Mouse (Mus musculus) brown adipose tissue, adult 24 weeks (tissue): ENCODE results near the gene Als2cl. TPM values are rescaled to one million over a fixed set of nuclear protein-coding genes. Genes with fewer than 3 reads are reported as not detected.

Experiments
- H3K27ac ChIP-seq: fragments of 200-500 bp; replicated peaks from 2 replicates; pipeline ENCODE4 v1.5.1; 2012; ENCODE audit warnings: low read depth, mild to moderate bottlenecking, low read length
- H3K4me1 ChIP-seq: fragments of 200-500 bp; 2 replicates; pipeline ENCODE4 v1.6.1; 2012; ENCODE audit warnings: low read length, mixed read lengths; ENCODE audit not compliant: control insufficient read depth, insufficient read depth, insufficient read length
- H3K4me3 ChIP-seq: fragments of 200-500 bp; 2 replicates; pipeline ENCODE4 v1.5.1; 2012; ENCODE audit warnings: low read depth, mild to moderate bottlenecking, low read length, moderate library complexity; ENCODE audit not compliant: insufficient read depth
- polyA plus RNA-seq: library from polyadenylated mRNA; stranded (reverse); fragments of >200 nt; gene quantifications from 2 replicates; pipeline ENCODE4 v1.2.4, GENCODE M21; 2012; ENCODE audit not compliant: missing spikeins, insufficient read depth, insufficient read length

Als2cl gene
- 5.7 and 9.0 TPM in 2 replicates for polyA plus RNA-seq

GRCm38 (mm10) chr9:110879191-110879920, at the start of gene Als2cl:
TSS of gene Als2cl (plus strand) at chr9:110879870.
- Histone ChIP-seq H3K27ac (peak within 1 kb of the TSS; percentile 92), H3K4me1 (peaks cover 21% of the 10 kb centered on the region), H3K4me3 (peak within 1 kb of the TSS; percentile 74)

- Histone ChIP-seq H3K4me1 (peaks cover 3% of the 10 kb centered on the region; the same call in 1 of the 2 replicates), H3K27ac (no peak overlapping the region), H3K4me3 (no peak overlapping the region)
Measured at GRCm38 (mm10) chr9:110833021-110833420, 46.6 kb upstream of the Als2cl start.

DNA sequence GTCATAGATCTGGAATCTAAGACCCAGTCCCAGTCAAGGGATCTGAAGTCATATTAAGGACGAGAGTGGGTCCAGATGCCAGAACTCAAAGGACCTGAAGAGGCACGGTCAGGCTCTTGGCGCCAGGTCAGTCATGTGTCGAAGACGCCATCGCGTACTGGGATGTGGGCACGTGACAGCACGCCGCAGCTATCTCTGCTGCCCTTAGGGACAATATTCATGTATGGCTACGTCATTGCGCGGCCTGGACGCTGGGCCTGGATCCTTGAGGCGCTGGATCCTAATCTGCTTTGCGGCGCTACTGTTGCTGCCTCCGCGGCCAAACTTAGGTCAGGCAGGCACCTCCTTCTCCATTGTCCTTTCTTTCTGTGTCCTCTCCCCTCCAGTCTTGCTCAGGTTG, 45.3 kb upstream of the Als2cl start, which contains the start of gene Prss45:
TSS of gene Prss45 (plus strand) at position 178 of the 400 bp plus-strand sequence.
- Histone ChIP-seq H3K4me3 (no peak within 1 kb of the TSS), H3K4me1 (peaks cover 3% of the 10 kb centered on the region; the same call in 1 of the 2 replicates), H3K27ac (peak within 1 kb of the TSS; percentile 57)

DNA sequence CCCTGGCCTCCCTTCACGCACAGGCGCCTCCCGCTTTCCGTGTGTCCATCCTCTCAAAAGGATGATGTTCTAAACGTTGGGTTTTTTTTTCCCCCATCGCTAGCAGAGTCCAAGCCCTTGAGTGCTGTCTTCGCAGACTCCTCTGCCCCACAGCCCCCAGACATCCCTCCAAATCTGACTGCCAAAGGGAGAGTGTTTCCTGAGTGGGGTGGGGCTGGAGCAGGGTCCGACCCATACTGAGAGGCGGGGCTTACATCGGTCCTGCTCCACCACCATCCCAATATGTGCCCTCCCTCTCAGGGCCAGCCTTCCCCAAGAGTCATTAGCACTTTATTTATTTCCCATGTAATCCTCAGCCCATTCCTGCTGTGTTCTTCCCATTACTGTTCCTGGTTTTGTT, 44.7 kb upstream of the Als2cl start:
- H3K27ac ChIP-seq, result no peak overlapping the region
- H3K4me1 ChIP-seq, result peaks cover 3% of the 10 kb centered on the region; the same call in 1 of the 2 replicates
- no peak overlapping the region for H3K4me3 ChIP-seq

DNA sequence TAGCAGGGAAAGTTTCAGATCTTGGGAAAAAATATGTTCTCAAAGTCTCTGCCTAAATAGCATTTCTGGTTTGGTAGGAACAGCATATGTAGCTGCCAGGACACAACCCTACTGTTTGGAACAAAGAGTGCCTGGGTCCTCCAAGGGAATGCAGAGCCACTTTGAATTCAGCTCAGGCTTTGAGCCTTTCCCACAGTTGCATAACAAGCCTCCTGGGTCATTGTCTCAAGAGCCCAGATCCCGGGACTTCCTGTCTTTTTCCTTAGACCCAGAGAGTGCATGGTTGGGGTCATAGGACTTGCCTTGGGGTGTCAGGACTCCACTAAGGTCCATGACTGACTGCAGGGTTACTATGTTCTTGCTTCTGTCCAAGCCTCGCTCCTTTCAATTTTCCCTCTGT, 43.6 kb upstream of the Als2cl start:
- Histone ChIP-seq H3K4me3 (no peak overlapping the region), H3K27ac (peak overlapping the region; percentile 57), H3K4me1 (peaks cover 9% of the 10 kb centered on the region)

DNA sequence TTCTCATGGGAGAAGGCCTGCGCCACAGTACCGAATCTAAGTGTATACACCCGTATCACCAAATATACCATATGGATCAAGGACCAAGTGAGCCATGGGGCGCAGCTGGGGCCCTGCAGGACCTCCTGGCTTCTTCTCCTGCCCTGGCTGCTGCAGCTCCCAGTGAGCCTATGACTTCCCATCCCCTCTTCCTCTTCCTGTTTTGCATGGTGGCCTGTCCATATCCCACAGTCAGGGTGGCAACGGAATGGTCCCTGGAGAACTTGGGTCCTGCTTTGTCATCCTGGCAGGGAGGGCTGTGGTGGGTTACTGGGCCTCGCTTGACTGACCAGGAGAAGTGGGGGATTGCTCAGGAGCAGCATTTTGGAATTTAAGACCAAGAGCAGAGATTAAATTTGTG, 38.8 kb upstream of the Als2cl start:
- Histone ChIP-seq H3K4me1 (peaks cover 10% of the 10 kb centered on the region), H3K27ac (no peak overlapping the region), H3K4me3 (no peak overlapping the region)

GRCm38 (mm10) chr9:110841438-110841837, 38.2 kb upstream of the Als2cl start:
- no peak overlapping the region for H3K4me3 ChIP-seq
- H3K27ac ChIP-seq, result no peak overlapping the region
- H3K4me1 ChIP-seq, result peaks cover 7% of the 10 kb centered on the region

DNA sequence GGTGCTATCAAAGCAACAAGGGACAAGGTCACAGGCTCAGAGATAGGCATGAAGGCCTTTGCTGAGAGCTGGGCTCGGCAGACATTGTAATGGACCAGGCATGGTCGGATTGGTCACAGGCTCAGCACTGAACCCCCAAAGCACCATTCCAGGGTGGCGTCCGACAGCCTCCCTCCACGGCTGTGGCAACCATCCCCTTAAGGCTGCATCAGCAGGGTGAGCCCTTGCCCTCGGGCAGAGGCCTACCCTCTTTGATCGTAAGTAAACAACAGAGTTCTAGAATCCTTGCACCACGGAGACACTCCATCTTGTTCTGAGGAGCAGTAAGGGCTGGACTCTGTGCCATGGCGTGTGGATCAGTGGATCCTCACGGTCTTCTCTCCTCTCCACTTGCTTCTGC, 35.5 kb upstream of the Als2cl start, which contains the start of gene Prss46:
TSS of gene Prss46 (plus strand) at position 301 of the 400 bp plus-strand sequence.
- H3K27ac ChIP-seq, result no peak within 1 kb of the TSS
- H3K4me1 ChIP-seq, result peaks cover 6% of the 10 kb centered on the region
- no peak within 1 kb of the TSS for H3K4me3 ChIP-seq

- Histone ChIP-seq H3K27ac (no peak overlapping the region), H3K4me1 (no peaks in the 10 kb centered on the region)
Measured at GRCm38 (mm10) chr9:110849162-110849561, 30.5 kb upstream of the Als2cl start.

GRCm38 (mm10) chr9:110855903-110856302, 23.8 kb upstream of the Als2cl start:
- no peak overlapping the region for H3K4me3 ChIP-seq
- H3K27ac ChIP-seq, result no peak overlapping the region
- H3K4me1 ChIP-seq, result no peaks in the 10 kb centered on the region; the same call in 1 of the 2 replicates

More at GRCm38 (mm10) chr9:110849162-110849561, 30.5 kb upstream of the Als2cl start:
- H3K4me3 ChIP-seq, result no peak overlapping the region

- Histone ChIP-seq H3K27ac (no peak overlapping the region), H3K4me3 (no peak overlapping the region), H3K4me1 (no peaks in the 10 kb centered on the region; the same call in 1 of the 2 replicates)
Measured at GRCm38 (mm10) chr9:110856920-110857319, 22.8 kb upstream of the Als2cl start.

DNA sequence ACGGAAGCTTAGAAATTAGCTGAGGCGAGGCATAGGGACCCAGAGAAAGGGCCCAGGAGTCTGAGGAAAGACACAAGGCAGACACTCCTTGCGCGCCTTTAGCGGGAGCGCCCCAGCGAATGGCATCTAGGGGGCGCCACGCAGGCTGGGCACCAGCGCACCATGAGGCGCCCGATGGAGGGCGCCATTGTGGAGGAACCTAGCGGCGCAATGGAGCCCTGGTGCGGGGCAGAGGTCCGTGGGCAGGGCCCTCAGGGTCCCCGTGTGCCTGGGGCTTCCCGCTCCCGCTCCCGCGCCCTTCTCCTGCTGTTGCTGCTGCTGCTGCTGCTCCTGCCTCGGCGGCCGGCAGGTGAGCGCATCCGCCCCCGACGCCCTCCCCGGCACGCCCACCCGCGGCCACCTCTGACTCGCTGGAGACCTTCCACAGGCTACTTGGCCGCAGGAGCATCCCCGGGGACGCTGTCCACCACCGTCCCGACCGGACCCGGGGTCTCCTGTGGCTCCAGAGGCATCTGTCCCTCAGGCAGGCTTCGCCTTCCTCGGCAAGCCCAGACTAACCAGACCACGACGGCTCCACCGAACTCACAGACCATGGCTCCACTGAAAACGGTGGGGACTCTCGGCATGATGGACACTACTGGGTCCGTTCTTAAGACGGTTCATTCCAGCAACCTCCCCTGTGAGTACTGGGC, 21.7 kb upstream of the Als2cl start, which contains the start of gene Prss50:
TSS of gene Prss50 (plus strand) at position 187 of the 692 bp plus-strand sequence.
- Histone ChIP-seq H3K4me3 (no peak within 1 kb of the TSS), H3K4me1 (no peaks in the 10 kb centered on the region; the same call in 1 of the 2 replicates), H3K27ac (no peak within 1 kb of the TSS)

DNA sequence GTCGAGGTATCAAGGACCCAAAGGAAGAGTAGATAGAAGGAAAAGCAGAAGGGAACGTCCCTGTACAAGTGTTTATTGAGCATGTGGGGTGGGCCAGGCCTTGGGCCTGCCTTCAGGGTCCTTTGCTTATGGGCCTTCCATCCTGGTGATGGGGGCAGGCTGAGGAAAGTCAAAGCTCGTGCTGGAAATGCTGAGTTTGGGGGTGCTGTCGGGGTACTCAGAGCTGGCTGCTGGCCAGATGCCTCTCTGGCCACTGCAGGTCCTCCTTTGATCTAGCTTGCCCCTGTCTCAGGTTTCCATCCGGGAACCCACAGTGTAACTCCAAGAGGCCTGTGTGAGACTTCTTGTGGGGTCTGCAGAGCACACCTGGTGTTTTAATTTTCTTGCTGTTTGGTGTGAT, 21.1 kb upstream of the Als2cl start:
- H3K4me1 ChIP-seq, result no peaks in the 10 kb centered on the region; the same call in 1 of the 2 replicates
- no peak overlapping the region for H3K4me3 ChIP-seq
- H3K27ac ChIP-seq, result no peak overlapping the region

- H3K4me1 ChIP-seq, result no peaks in the 10 kb centered on the region; the same call in 1 of the 2 replicates
- no peak overlapping the region for H3K4me3 ChIP-seq
- no peak overlapping the region for H3K27ac ChIP-seq
Measured at GRCm38 (mm10) chr9:110858967-110859596, 20.6 kb upstream of the Als2cl start.

GRCm38 (mm10) chr9:110871030-110871429, 8.6 kb upstream of the Als2cl start:
- Histone ChIP-seq H3K4me3 (no peak overlapping the region), H3K27ac (no peak overlapping the region), H3K4me1 (peaks cover 3% of the 10 kb centered on the region; the same call in 1 of the 2 replicates)
